Mouse (Mus musculus): ENCODE measurements around the gene Scrt2.

Gene Scrt2

DNA sequence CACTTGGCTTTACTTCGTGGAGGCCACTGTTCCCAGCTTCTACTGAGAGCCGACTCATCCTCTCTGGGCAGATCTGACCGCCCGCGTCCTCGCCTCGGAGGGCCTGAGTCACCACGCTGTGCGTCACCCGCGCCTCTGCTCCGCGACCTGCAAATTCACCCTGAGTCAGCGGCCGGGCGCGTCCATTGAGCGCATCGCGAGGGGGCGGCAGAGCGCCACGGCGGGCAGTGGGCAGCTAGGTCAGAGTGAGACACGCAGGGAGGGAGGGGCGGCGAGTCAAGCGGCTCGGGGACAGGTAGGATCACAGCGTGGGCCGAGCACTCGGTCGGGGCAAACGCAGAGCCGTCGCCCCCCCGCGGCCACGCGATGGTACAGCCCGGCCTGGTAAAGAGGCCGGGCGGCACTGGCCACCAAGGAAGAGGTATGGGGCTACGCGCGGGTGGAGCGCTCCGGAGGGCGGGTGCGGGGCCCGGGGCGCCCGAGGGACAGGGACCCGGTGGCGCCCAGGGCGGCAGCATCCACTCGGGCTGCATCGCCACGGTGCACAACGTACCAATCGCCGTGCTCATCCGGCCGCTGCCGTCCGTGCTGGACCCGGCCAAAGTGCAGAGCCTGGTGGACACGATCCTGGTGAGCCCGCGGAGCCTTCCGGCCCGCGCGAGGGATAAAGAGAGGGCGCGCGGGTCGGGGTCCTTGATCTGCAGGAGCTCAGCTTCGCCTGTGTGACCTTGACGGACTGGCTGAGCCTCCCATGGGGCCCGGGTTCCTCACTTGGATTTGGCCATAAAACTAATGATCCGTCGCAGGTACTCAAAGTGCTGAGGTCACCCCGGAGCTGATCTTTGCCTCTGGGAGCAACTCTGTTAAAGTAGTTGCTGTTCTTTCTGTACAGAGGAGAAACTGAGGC lies 24.2 kb downstream of the Scrt2 start, which contains the start of gene Srxn1:
Gene Srxn1, plus strand, starts transcription at position 199 of the 907 bp plus-strand sequence.
- DNase-seq (ENCODE audit: low spot score in 2 of 2): peak; percentile 86 to 92

DNA sequence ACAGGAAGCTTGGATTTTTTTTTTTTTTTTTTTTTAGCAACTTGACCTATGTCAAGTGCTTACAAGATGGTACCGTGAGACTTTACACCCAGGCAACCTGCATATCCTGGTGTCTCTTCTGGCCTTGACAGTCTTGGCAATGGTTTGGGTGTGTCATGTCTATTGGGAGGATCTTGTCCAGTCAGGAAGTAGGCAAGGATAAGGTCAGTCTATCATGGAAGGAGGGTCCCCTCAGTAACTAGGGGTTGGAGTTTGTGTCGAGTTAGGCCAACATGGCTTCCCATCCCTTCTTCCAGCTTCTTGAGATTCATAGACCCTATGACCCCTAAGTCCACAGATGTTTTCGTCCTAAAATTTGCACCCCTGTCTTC lies 24.9 kb downstream of the Scrt2 start:
- no peak for DNase-seq (ENCODE audit: low spot score in 2 of 2)

DNA sequence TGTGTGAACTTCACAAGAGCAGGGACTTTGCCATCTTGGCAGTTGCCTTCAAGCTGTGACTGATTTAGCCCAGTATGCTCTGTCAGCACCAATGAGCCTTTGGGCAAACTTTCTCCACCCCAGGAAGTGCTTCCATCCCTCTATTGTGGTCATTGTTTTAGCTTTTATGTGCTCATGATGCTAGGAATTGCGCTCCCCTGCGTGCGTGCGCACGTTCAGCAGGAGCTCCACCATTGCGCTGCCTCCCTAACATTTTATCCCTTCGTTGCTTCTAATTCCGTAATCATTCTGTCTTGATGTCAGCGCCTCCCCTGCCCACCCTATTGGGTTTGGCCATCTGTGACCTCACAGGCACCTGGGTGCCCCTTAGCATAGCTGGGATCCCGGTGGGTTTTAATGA lies 25.3 kb downstream of the Scrt2 start:
- DNase-seq (ENCODE audit: low spot score in 2 of 2): no peak

DNA sequence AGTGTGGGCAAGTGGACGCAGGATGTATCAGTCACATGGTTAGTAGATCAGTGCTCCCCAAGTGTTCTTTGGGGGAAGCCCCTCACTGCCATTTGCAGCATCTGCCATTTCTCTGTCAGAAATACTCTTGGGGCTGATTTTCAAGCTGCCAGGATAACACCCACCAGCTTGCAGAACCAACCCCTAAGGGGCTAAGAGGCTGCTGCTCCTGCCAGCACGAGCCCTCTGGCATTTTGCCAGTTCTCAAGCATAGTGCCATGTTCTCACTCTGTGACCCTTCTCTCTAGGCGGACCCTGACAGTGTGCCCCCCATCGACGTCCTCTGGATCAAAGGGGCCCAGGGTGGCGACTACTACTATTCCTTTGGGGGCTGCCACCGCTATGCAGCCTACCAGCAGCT lies 27.4 kb downstream of the Scrt2 start:
- no peak for DNase-seq (ENCODE audit: low spot score in 2 of 2)

DNA sequence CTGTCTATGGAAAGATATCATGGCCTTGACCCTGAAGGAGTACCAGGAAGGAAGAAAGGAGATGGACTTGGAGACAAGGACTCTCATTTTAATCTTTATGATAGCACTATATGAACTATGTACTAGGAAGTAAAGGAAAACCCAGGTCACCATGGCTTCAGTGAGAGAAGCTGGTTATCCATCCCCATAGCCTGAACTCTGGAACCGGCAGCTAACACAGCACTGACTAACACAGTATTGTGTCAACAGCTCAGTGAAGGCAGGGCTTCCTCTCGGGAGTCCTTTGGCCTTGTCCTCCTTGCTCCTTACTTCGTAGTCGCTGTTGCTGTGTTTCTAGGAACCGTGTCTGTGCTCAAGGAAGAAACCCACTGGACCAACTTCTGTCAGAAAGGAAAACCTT lies 28.1 kb downstream of the Scrt2 start:
- DNase-seq (ENCODE audit: low spot score in 2 of 2): no peak

DNA sequence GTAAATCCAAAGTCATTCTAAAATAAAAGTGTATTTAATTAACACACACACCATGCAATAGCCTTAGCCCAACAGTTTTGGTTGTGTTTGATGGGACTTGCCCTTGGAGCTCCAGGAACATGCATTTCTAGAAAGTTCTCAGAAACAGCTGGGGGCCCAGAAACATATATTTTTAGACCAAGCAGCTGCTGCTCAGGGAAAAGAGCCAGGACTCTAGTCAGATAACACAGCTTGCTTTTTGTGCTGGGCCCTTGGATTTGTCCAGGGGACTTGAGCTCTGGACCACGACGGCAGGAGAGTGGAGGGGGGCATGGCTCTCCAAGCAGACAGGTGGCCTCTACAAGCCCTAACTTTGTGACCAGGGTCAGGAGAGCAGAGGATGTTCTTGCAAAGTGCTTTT lies 30.0 kb downstream of the Scrt2 start:
- DNase-seq (ENCODE audit: low spot score in 2 of 2): no peak

DNA sequence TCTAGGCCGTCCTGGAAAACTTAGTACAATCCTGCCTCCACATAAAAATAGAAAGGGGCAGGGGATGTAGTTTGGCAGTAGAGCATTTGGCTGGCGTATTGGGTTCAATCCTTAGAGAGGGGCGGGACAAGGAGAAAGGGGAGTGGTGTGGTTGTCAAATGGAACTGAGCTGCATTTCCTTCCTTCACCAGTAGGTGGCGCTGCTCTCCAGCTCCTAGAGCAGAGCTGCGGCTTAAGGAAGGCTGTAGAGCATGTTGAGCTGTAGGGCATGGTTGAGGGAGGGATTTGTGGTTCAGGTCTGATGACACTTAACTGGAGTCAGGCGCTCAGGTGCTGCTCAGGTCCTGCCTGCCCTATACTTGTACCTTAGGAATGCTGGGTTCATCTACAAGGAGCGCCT lies 30.6 kb downstream of the Scrt2 start:
- peak; percentile 88 to 97 for DNase-seq (ENCODE audit: low spot score in 2 of 2)

DNA sequence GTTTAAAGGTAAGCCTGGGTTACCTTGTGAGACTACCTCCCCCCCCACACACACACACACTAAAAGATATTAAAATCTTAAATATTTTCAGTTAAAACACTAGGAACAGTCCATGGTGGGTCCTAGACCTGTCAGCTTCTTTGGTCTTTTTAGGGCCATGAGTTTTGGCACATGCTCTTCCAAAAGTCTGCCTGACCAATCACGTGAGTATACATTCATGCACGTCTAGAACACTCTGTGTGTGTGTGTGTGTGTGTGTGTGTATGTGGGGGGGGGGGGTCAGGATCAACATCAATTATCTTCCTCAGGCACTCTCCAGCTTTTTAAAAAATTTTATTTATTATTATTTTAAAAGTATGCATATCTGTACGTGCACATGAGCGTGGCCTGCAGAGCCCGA lies 31.2 kb downstream of the Scrt2 start:
- DNase-seq (ENCODE audit: low spot score in 2 of 2): no peak

DNA sequence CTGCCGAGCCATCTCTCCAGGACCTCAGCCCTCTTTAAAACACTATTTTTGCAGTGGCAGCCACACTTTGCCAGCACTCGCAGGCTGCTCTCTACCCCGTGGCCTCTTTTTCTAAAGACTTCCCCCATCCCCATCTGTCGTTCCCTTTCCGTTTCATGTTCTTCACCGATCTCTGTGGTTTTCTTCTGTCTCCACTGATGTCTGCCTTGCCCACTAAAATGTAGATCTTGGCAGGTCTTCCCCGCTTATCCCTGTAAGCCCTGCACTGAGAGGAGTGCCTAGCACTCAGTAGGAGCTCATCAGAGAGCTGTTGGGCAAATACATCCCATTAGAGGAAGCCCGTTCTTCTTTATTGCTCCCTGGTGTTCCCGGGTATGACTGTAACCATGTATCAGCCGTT lies 31.6 kb downstream of the Scrt2 start:
- no peak for DNase-seq (ENCODE audit: low spot score in 2 of 2)

DNA sequence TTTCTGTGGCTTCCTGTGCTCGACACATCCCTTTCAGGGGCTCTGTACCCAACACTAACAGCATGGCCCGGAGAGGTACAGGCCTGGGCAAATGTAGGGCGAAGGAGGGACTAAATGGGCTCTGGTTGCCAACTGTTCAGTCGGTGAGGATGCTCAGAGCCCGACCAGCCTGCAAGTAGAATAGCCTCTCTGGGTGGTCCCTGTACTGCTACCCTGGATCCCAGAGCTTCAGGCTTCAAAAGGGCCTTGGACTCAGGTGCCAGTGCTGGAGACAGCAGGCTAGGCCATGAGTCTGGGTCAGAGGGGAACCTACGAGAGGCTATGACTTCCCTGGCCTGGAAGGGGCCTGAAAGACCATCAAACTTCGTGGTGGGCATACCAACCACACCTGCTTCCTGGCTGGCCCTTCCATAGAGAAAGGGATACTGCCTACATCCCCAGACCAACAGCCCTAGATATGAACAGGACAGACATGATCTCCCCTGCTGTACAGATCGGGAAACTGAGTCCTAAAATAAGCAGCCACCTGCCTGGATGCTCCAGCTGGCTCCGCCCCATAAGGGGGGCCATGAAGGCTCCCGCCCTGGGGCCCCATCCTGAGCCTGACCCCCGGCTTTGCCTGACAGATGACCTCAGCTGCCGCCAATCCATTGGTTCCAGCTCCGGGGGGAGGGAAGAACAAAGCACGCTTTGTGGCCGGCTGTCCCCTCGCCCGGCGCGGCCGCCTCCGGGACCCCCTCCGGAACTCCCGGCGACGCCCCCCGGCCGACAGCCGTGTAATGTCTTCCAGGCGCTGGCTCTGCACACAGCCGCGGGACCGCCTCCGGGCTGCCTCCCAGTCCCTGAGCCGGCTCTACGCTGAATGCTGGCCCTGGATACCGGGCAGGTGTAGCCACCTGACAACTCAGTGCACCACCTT lies 33.0 kb downstream of the Scrt2 start:
- DNase-seq (ENCODE audit: low spot score in 2 of 2): no peak

DNA sequence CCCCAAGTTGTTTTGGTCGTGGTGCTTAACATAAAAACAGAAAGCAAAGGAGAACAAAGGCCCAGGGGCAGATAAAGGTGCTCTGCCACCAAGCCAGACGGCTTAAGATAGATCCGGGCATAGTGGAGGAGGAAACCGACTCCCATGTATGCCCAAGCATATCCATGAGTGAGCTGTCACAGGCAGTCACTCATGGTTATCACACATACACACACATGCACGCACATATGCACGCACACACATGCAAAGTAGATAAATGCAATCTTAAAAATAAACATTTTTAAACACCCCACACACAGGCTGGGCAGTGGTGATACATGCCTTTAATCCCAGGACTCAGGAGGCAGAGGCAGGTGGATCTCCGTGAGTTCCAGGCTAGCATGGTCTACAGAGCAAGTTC lies 36.4 kb downstream of the Scrt2 start:
- no peak for DNase-seq (ENCODE audit: low spot score in 2 of 2)

DNA sequence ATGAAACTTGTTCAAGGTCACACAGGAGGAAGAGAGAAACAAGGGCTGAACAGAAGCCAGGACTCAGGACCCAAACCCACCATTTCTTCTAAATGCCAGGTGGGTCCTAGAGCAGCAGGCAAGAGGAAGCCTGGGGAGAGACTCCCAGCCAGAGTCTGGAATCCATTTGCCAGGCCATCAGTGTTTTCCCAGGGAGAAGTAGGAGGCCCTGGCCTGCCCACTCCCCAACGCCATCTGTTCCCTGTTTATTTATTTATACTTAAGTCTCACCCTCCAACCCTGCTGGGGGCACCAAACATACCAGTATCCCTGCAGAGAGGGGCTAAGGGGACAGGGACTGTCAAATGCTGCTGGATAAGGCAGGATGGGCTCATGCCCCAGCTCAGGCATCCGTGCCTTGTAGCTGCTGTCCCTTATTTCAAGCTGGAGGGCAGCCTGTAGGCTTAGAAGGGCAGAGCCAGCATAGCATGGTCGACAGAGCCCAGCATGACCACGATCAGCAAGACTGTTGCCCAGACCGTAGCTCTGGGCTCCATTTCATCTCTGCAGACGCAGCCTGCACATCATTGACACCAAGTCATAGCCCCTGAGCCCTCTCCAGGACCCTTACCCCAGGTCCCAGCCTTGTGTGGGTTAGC lies 38.0 kb downstream of the Scrt2 start:
- no peak for DNase-seq (ENCODE audit: low spot score in 2 of 2)

DNA sequence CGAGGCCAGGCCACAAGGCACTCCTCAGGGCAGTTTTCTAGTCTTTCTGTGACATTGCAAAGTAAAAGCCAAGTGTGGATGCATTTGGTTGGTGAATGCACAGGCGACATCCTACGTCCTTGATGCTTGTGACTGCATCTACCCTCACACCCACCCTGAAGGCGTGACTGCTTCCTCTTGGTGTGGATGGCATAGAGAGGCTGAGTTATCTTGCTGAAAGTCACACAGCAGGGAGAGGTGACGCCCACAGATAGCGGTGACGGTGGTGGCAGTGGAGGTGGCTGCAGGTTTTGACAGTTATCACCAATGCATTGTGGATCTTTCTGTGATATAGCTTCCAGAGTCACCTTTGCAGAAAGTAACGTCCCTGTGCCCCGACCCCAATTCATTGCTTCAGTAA lies 41.6 kb downstream of the Scrt2 start:
- peak in 1 of 2 experiments; percentile 52 for DNase-seq (ENCODE audit: low spot score in 2 of 2)

DNA sequence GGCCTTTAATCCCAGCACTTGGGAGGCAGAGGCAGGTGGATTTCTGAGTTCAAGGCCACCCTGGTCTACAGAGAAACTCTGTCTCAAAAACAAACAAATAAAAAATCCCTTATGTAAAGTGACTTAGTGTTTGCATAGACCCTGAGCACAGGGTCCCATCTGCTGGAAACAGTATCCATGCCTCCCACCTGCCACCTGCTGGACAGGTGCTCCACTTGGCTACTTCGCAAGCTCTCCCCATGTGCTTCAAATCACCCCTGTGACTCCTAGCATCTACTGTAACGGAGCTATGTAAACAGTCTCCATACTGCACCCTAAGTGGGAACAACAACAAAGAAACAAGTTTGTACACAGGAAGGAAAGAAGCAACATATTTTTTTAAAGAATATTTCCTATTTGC lies 47.3 kb downstream of the Scrt2 start:
- no peak for DNase-seq (ENCODE audit: low spot score in 2 of 2)

DNA sequence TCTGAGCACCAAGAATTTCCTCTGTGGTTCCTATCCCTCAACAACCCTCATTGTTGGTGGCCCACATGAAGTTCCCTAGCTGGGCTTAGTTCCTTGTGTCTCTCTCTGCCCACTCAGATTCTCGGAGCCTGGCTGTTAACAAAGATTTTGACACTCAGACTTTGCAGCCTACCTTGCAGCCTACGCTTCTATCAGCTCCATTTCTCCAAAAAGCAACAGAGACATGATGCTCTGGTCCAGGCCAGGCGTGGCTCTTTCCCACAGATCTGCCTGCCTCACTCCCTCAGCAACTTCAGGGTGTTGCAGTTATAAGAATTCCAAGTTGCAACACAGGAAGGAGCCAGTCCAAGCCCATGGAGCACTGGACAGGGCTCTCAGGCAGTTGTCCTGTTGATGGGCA lies 48.4 kb downstream of the Scrt2 start:
- DNase-seq (ENCODE audit: low spot score in 2 of 2): no peak

DNA sequence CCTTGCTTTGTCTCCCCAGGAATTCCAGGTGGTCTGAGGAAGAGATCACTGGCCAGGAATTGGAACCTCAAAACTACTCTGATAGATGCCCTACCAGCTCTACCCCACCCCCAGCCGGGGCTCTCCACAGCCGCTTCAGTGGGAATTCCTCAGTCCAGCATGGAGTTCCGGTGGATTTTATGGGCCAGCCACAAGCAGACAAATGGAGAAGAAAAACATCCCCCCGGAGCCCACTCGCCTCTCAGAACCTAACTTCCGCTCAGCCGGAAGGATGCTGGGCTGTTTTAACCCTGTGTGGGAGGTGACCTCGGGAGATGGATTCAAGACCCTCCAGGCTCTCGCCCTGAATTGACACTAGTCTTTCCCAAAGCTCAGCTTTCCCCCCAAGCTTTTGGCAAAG lies 50.7 kb downstream of the Scrt2 start:
- no peak for DNase-seq (ENCODE audit: low spot score in 2 of 2)

DNA sequence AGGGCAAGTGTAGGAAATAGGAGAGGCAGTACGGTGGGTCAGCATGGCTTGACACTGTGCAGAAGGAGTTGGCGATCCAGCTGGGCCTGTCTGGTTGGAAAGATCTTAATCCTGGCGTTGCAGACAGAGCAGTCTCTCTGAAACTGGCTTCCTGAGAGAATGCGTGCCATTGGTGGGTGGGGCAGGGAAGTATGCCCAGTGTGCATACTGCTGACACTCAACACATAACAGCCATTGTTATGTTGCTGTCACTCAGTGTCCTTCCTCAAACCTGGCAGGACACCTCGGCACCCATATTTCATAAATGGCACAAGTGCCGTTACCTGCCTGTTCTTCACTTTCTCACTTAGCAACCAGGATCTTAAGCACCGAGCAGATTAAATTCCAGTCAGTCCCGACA lies 51.4 kb downstream of the Scrt2 start:
- DNase-seq (ENCODE audit: low spot score in 2 of 2): no peak

DNA sequence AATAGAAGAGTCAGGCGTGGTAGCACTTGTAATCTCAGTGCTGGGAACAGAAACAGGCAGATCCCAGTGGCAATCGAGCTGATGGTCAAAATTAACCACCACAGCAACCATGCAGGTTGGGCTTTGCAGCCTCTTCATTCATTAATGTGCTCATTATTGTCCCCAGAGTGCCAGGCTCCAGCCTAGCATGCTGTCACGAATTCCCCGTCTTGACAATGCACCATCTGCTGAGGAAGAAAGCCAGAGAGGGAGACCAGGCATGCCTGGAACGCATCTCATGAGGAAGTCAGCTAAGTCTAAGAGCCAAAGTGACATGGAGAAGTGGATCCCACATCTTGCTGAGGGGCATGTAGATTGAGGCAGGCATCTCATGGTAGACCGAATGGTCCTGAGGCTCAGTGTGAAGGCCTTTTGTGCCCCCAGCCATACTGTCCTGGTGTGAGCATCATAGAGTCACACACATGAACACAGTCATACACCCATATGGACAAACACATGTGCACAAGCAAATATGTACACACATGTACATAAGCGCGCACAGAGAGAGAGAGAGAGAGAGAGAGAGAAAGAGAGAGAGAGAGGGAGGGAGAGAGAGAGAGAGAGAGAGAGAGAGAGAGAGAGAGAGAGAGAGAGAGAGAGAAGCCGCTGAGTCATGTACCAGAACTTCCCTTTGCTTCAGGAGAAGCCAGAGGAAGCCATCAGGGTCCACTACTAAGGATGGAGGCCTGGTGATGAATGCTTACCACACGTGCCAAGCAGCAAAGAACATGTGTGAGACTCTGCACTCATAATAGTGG lies 58.1 kb downstream of the Scrt2 start:
- DNase-seq (ENCODE audit: low spot score in 2 of 2): no peak

DNA sequence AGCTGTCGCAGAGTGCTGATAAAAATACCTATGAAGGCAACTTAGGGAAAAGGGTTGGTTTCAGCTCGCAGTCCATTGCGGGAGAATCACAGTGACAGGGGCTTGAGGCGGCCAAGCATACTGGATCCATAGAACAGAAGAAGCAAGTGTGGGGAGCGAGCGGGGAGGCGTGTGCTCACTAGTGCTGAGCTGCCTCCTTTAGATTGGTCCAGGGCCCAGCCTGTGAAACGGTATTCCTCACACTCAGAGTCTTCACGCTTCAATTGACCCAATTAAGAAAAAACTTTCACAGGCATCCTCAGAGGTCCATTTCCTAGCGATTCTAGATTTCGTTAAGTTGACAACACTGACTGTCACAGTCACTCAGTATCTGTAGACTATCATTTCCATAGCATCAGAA lies 59.6 kb downstream of the Scrt2 start:
- no peak for DNase-seq (ENCODE audit: low spot score in 2 of 2)

DNA sequence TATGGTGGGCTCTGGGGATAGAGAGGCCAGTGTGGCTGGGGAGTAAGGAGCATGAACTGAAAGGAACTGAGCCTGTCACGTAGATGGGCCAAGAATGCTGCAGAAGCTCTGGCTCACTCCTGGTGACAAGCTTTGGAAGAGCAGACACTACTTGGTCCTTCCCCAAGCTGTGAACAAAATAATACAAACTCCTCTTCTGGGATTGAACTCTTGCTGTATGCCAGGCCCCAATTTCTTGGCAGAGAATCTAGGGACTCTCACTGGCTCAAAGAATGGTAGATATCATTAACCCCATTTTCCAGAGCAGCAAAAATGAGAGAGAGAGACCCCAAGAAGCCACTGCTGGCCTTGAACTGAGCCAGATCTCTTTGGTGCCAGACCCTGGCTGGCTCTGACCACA lies 60.2 kb downstream of the Scrt2 start:
- no peak for DNase-seq (ENCODE audit: low spot score in 2 of 2)

DNA sequence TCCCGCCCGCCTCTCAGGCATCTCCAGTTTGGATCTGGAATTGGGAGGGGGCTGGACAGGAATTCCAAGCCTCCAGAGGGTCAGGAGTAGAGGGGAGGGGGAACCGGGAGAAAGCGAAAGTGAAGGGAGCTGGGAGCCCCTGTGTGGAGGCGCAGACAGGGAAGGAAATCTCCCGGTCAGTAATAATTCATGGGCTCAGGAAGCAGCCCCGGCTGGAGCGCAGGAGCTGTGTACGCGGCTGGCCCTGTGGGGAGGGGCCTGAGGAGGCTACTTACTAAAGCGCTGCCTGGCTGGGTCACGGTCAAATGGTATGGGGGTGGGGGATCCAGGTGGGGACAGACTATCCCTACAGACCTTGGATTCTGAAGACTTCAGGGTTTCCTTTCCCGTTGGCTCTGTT lies 60.7 kb downstream of the Scrt2 start:
- DNase-seq (ENCODE audit: low spot score in 2 of 2): no peak

DNA sequence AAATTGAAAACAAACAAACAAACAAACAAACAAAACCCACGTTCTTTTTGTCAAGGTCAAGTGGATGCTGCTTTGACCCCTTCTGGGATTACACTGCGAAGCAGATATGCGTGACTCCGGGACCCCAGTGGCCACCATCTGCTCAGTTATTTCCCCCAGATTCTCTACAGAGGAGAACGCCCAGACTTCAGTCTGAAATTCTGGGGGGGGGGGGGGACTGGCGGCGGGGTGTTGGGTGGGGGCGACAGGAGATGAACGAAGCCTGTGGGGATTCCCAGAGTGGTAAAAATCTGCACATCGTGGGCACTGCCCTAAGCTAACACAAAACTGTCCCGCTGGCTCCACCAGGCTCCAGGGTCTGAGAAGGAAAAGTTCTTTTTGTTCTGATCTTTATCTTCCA lies 61.2 kb downstream of the Scrt2 start:
- DNase-seq (ENCODE audit: low spot score in 2 of 2): no peak

Measured in spleen, postnatal 4 days (tissue).